In genomic region chr15:81961078-81961451, GRCm38 (mm10) we compare ENCODE assay signal across 9 mouse cellular contexts. TPM values are rescaled to one million over a fixed set of nuclear protein-coding genes. Genes with fewer than 3 reads are reported as not detected.
DNase-seq lines count a peak whose midpoint lies in the region; ATAC-seq and TF ChIP-seq lines count a peak whose summit lies in the region.
"Had no signal": no experiment of that assay in that cellular context is flagged by ENCODE, and none has a peak within 500 bp of the region (broad histone marks: within the 10 kb centered on the region; RNA-seq: fewer than 3 reads in every experiment).

No protein-coding gene starts in this region.

- peak overlapping the region; percentile 81 for H3K27ac ChIP-seq in gastrocnemius, adult 2 months
- H3K27ac ChIP-seq in testis, adult 2 months (ENCODE audit: control insufficient read depth, insufficient read depth, low read depth, low read length) = no peak overlapping the region
- H3K27ac ChIP-seq in limb, embryonic 14.5 days (replicated peaks; ENCODE audit: low read depth, low read length) = no peak overlapping the region
- no peak overlapping the region for H3K27ac ChIP-seq in stomach, embryonic 16.5 days (ENCODE audit: low read length)

- H3K36me3 ChIP-seq in testis, adult 2 months (ENCODE audit: control insufficient read depth, insufficient read depth, low read length) = no peaks in the 10 kb centered on the region
- no peaks in the 10 kb centered on the region; the same call in 1 of the 2 replicates for H3K36me3 ChIP-seq in limb, embryonic 14.5 days (ENCODE audit: control insufficient read depth, insufficient read depth, low read length)
- H3K36me3 ChIP-seq in stomach, embryonic 16.5 days (ENCODE audit: control insufficient read depth, insufficient read depth, low read length) = no peaks in the 10 kb centered on the region

- TF ChIP-seq CTCF in gastrocnemius, adult 2 months (IDR thresholded peaks at IDR 0.05) = no peak
- no peak for TF ChIP-seq CTCF in testis, adult 2 months (IDR thresholded peaks at IDR 0.05; ENCODE audit: control insufficient read depth, insufficient read depth, insufficient replicate concordance, low read depth, low read length)

- ATAC-seq in limb, embryonic 14.5 days (ENCODE audit: low FRiP score, low read depth) = no peak
- no peak for ATAC-seq in stomach, embryonic 16.5 days (ENCODE audit: insufficient read depth, low FRiP score)

- no peak for TF ChIP-seq POLR2A in testis, adult 2 months (IDR thresholded peaks at IDR 0.05; ENCODE audit: control insufficient read depth, low read depth, low read length)
- no peak for TF ChIP-seq POLR2A in limb, embryonic 14.5 days (IDR thresholded peaks at IDR 0.05; ENCODE audit: borderline replicate concordance, extremely low read depth, insufficient read depth, insufficient read length)

- H3K4me2 ChIP-seq in limb, embryonic 14.5 days (replicated peaks; ENCODE audit: low read depth, low read length, severe bottlenecking) = peak overlapping the region; percentile 97
- peak overlapping the region; percentile 100 for H3K4me2 ChIP-seq in stomach, embryonic 16.5 days (ENCODE audit: low read depth, low read length)

- no peak for DNase-seq in gastrocnemius, adult 2 months
- no peak for DNase-seq in gastrocnemius, postnatal 10 days
- no peak for DNase-seq in testis, postnatal 14 days (ENCODE audit: low spot score)
- no peak for DNase-seq in limb, embryonic 14.5 days (ENCODE audit: low spot score)
- DNase-seq in layer of hippocampus, postnatal 10 days (ENCODE audit: low spot score in 2 of 2) = no peak
- DNase-seq in urinary bladder, adult 2 months (ENCODE audit: low spot score) = no peak

- H3K4me3 ChIP-seq in gastrocnemius, adult 2 months = peak overlapping the region; percentile 97
- peak overlapping the region; percentile 88 for H3K4me3 ChIP-seq in testis, adult 2 months (ENCODE audit: control insufficient read depth, low read depth, low read length)
- peak overlapping the region; percentile 67 for H3K4me3 ChIP-seq in limb, embryonic 14.5 days (replicated peaks; ENCODE audit: low read length)
- peak overlapping the region; percentile 76 for H3K4me3 ChIP-seq in stomach, embryonic 16.5 days (replicated peaks; ENCODE audit: low read length)

- intact Hi-C loops in gastrocnemius, adult 2 months (cut with DNase I) = no loop called here

- H3K9ac ChIP-seq in limb, embryonic 14.5 days (ENCODE audit: low read depth, low read length, severe bottlenecking) = no peak overlapping the region
- peak overlapping the region; percentile 43; the same call in 1 of the 2 replicates for H3K9ac ChIP-seq in stomach, embryonic 16.5 days (ENCODE audit: low read length)

- under 1% methylated on average over 4 of the region's 8 CpGs for WGBS in limb, embryonic 14.5 days
- under 1% methylated on average over 8 of the region's 8 CpGs for WGBS in stomach, embryonic 16.5 days

- peaks cover 10% of the 10 kb centered on the region for H3K4me1 ChIP-seq in testis, adult 2 months (ENCODE audit: control insufficient read depth, insufficient read depth, low read length)
- H3K4me1 ChIP-seq in limb, embryonic 14.5 days (ENCODE audit: control insufficient read depth, insufficient read depth, low read length) = no peaks in the 10 kb centered on the region
- H3K4me1 ChIP-seq in stomach, embryonic 16.5 days (ENCODE audit: control insufficient read depth, insufficient read depth, low read length) = no peaks in the 10 kb centered on the region

- no peaks in the 10 kb centered on the region for H3K9me3 ChIP-seq in limb, embryonic 14.5 days (ENCODE audit: control insufficient read depth, low read length)
- no peaks in the 10 kb centered on the region for H3K9me3 ChIP-seq in stomach, embryonic 16.5 days (replicated peaks; ENCODE audit: control insufficient read depth, low read length)

- no peaks in the 10 kb centered on the region for H3K27me3 ChIP-seq in testis, adult 2 months (ENCODE audit: control insufficient read depth, insufficient read depth, low read length)
- no peaks in the 10 kb centered on the region for H3K27me3 ChIP-seq in limb, embryonic 14.5 days (ENCODE audit: control insufficient read depth, insufficient read depth, low read length)
- no peaks in the 10 kb centered on the region for H3K27me3 ChIP-seq in stomach, embryonic 16.5 days (ENCODE audit: control insufficient read depth, insufficient read depth, low read length)

RNA-seq across cellular contexts. Expression of gene Pmm1, which starts 0.3 kb away (rescaled TPM):
- total RNA-seq in gastrocnemius, adult 2 months (2021) = 10 to 100 TPM; 16.2 to 17.2 TPM
- total RNA-seq in gastrocnemius, postnatal 10 days (2021) = 10 to 100 TPM; 12.0 to 15.3 TPM
- polyA plus RNA-seq in testis, adult 2 months (2012; rRNA removed) = 12.1 and 13.8 TPM in 2 replicates
- 40.7 and 41.5 TPM in 2 replicates for polyA plus RNA-seq in limb, embryonic 14.5 days (2012; rRNA removed)
- 33.3 and 34.8 TPM in 2 replicates for polyA plus RNA-seq in limb, embryonic 14.5 days (2014; fragmentation: Nextera tagmentation; extraction: Ambion mirVana)
- 31.5 and 32.9 TPM in 2 replicates for polyA plus RNA-seq in stomach, embryonic 16.5 days (2015; fragmentation: Nextera tagmentation; extraction: Ambion mirVana)
- total RNA-seq in layer of hippocampus, postnatal 10 days (2021) = 100 to 1,000 TPM; 176 to 189 TPM
- 76.2 and 80.5 TPM in 2 replicates for polyA plus RNA-seq in urinary bladder, adult 2 months (2012; rRNA removed)

RNA-seq across cellular contexts. Expression of gene 1700029P11Rik, which starts 19.3 kb away (rescaled TPM):
- total RNA-seq in gastrocnemius, adult 2 months (2021) = not detected
- total RNA-seq in gastrocnemius, postnatal 10 days (2021) = not detected
- polyA plus RNA-seq in testis, adult 2 months (2012; rRNA removed) = 153 and 159 TPM in 2 replicates
- not detected in 2 replicates for polyA plus RNA-seq in limb, embryonic 14.5 days (2012; rRNA removed)
- polyA plus RNA-seq in limb, embryonic 14.5 days (2014; fragmentation: Nextera tagmentation; extraction: Ambion mirVana) = not detected in 2 replicates
- polyA plus RNA-seq in stomach, embryonic 16.5 days (2015; fragmentation: Nextera tagmentation; extraction: Ambion mirVana) = not detected in 2 replicates
- not detected for total RNA-seq in layer of hippocampus, postnatal 10 days (2021)
- not detected in 2 replicates for polyA plus RNA-seq in urinary bladder, adult 2 months (2012; rRNA removed)
- total RNA-seq: liver, adult 2 months had no signal
- polyA plus RNA-seq: liver, adult 2 months had no signal

RNA-seq across cellular contexts. Expression of gene Csdc2, which starts 24.5 kb away (rescaled TPM):
- 1 to 10 TPM; 1.6 to 2.1 TPM for total RNA-seq in gastrocnemius, adult 2 months (2021)
- total RNA-seq in gastrocnemius, postnatal 10 days (2021) = 1 to 10 TPM; 5.7 to 6.0 TPM
- 8.1 and 9.2 TPM in 2 replicates for polyA plus RNA-seq in testis, adult 2 months (2012; rRNA removed)
- 16.2 and 23.6 TPM in 2 replicates for polyA plus RNA-seq in limb, embryonic 14.5 days (2012; rRNA removed)
- polyA plus RNA-seq in limb, embryonic 14.5 days (2014; fragmentation: Nextera tagmentation; extraction: Ambion mirVana) = 13.5 and 14.3 TPM in 2 replicates
- 17.1 and 18.2 TPM in 2 replicates for polyA plus RNA-seq in stomach, embryonic 16.5 days (2015; fragmentation: Nextera tagmentation; extraction: Ambion mirVana)
- 100 to 1,000 TPM; 170 to 185 TPM for total RNA-seq in layer of hippocampus, postnatal 10 days (2021)
- polyA plus RNA-seq in urinary bladder, adult 2 months (2012; rRNA removed) = 20.2 and 29.6 TPM in 2 replicates

RNA-seq across cellular contexts. Expression of gene Xrcc6, which starts 26.6 kb away (rescaled TPM):
- total RNA-seq in gastrocnemius, adult 2 months (2021) = 10 to 100 TPM; 23.9 to 25.4 TPM
- total RNA-seq in gastrocnemius, postnatal 10 days (2021) = 10 to 100 TPM; 25.5 to 26.0 TPM
- polyA plus RNA-seq in testis, adult 2 months (2012; rRNA removed) = 16.7 and 20.4 TPM in 2 replicates
- polyA plus RNA-seq in limb, embryonic 14.5 days (2012; rRNA removed) = 29.3 and 37.2 TPM in 2 replicates
- 71.8 and 74.0 TPM in 2 replicates for polyA plus RNA-seq in limb, embryonic 14.5 days (2014; fragmentation: Nextera tagmentation; extraction: Ambion mirVana)
- polyA plus RNA-seq in stomach, embryonic 16.5 days (2015; fragmentation: Nextera tagmentation; extraction: Ambion mirVana) = 71.9 and 72.2 TPM in 2 replicates
- total RNA-seq in layer of hippocampus, postnatal 10 days (2021) = 10 to 100 TPM; 25.5 to 36.2 TPM
- polyA plus RNA-seq in urinary bladder, adult 2 months (2012; rRNA removed) = 18.3 and 20.4 TPM in 2 replicates

RNA-seq across cellular contexts. Expression of gene Polr3h, which starts 35.0 kb away (rescaled TPM):
- total RNA-seq in gastrocnemius, adult 2 months (2021) = 1 to 10 TPM; 6.4 to 7.6 TPM
- total RNA-seq in gastrocnemius, postnatal 10 days (2021) = 10 to 100 TPM in 1 of 2 experiments, 1 to 10 TPM in 1; 8.2 to 12.1 TPM
- polyA plus RNA-seq in testis, adult 2 months (2012; rRNA removed) = 11.9 and 12.9 TPM in 2 replicates
- 20.5 and 25.0 TPM in 2 replicates for polyA plus RNA-seq in limb, embryonic 14.5 days (2012; rRNA removed)
- polyA plus RNA-seq in limb, embryonic 14.5 days (2014; fragmentation: Nextera tagmentation; extraction: Ambion mirVana) = 69.1 and 71.6 TPM in 2 replicates
- 58.6 and 70.1 TPM in 2 replicates for polyA plus RNA-seq in stomach, embryonic 16.5 days (2015; fragmentation: Nextera tagmentation; extraction: Ambion mirVana)
- 10 to 100 TPM; 50.9 to 52.8 TPM for total RNA-seq in layer of hippocampus, postnatal 10 days (2021)
- 17.2 and 17.4 TPM in 2 replicates for polyA plus RNA-seq in urinary bladder, adult 2 months (2012; rRNA removed)

Comparison
In these comparisons a context has a peak if more than half of its experiments do, and no peak if none do; other contexts are left out.
1. RNA of gene 1700029P11Rik, which starts 19.3 kb away (polyA plus RNA-seq): 153 to 159 TPM in testis, adult 2 months; not detected in limb, embryonic 14.5 days, not detected in stomach, embryonic 16.5 days and not detected in urinary bladder, adult 2 months; every median in the first group is over 100 times any median in the second.
2. Peak in every context shown above with its lines, with median percentiles within 50 percentile points of each other: H3K4me3 ChIP-seq.